Comparison of ENCODE assay signal across 25 mouse cellular contexts in genomic region chr1:73834566-73834965, GRCm38 (mm10).
"Had no signal": no experiment of that assay in that cellular context is flagged by ENCODE, and none has a peak within 500 bp of the region (broad histone marks: within the 10 kb centered on the region; RNA-seq: fewer than 3 reads in every experiment).

No protein-coding gene starts in this region.

- H3K36me3 ChIP-seq: embryonic facial prominence, embryonic 10.5 days; embryonic facial prominence, embryonic 12.5 days; embryonic facial prominence, embryonic 13.5 days; embryonic facial prominence, embryonic 15.5 days; forebrain, embryonic 10.5 days; forebrain, embryonic 12.5 days; forebrain, embryonic 15.5 days had no signal

- H3K27me3 ChIP-seq: embryonic facial prominence, embryonic 12.5 days; embryonic facial prominence, embryonic 13.5 days; embryonic facial prominence, embryonic 15.5 days; forebrain, embryonic 13.5 days; forebrain, embryonic 15.5 days had no signal

- H3K9ac ChIP-seq: embryonic facial prominence, embryonic 12.5 days; embryonic facial prominence, embryonic 13.5 days; embryonic facial prominence, embryonic 15.5 days; forebrain, embryonic 12.5 days; forebrain, embryonic 13.5 days; forebrain, embryonic 15.5 days; forebrain, postnatal 0 days had no signal

- DNase-seq: cerebellum, adult 9-10 months; cerebellum, adult 9-11 months; cerebellum, postnatal 10 days; cerebellum, postnatal 14 days; cerebellum, postnatal 25 days; cerebellum, postnatal 36 days; embryo, embryonic 11 days; forebrain, postnatal 0 days; gastrocnemius, adult 2 months; gastrocnemius, postnatal 10 days; gastrocnemius, postnatal 14 days; gastrocnemius, postnatal 25 days; gastrocnemius, postnatal 36 days; heart, adult 11 months; heart, adult 18-20 months; heart, adult 2 months had no signal

- H3K27ac ChIP-seq: embryonic facial prominence, embryonic 10.5 days; embryonic facial prominence, embryonic 12.5 days; embryonic facial prominence, embryonic 13.5 days; embryonic facial prominence, embryonic 15.5 days; forebrain, embryonic 10.5 days; forebrain, embryonic 12.5 days; forebrain, embryonic 13.5 days; forebrain, embryonic 15.5 days; gastrocnemius, adult 2 months; heart, adult 2 months had no signal

- H3K9me3 ChIP-seq: embryonic facial prominence, embryonic 10.5 days; embryonic facial prominence, embryonic 12.5 days; embryonic facial prominence, embryonic 13.5 days; embryonic facial prominence, embryonic 15.5 days; forebrain, embryonic 10.5 days; forebrain, embryonic 12.5 days; forebrain, embryonic 13.5 days; forebrain, embryonic 15.5 days had no signal

- H3K4me3 ChIP-seq: embryonic facial prominence, embryonic 10.5 days; embryonic facial prominence, embryonic 12.5 days; embryonic facial prominence, embryonic 13.5 days; embryonic facial prominence, embryonic 15.5 days; erythroblast, embryonic 14.5 days; forebrain, embryonic 10.5 days; forebrain, embryonic 12.5 days; forebrain, embryonic 13.5 days; forebrain, embryonic 15.5 days; gastrocnemius, adult 2 months; heart, adult 2 months had no signal

- H3K4me1 ChIP-seq: embryonic facial prominence, embryonic 12.5 days; embryonic facial prominence, embryonic 15.5 days; forebrain, embryonic 12.5 days had no signal

- H3K4me2 ChIP-seq: embryonic facial prominence, embryonic 12.5 days; embryonic facial prominence, embryonic 13.5 days; embryonic facial prominence, embryonic 15.5 days; forebrain, embryonic 12.5 days; forebrain, embryonic 13.5 days; forebrain, embryonic 15.5 days had no signal
